In genomic region chr5:75320536-75320935, GRCm38 (mm10) we compare ENCODE assay signal across 16 mouse cellular contexts.
"Had no signal": no experiment of that assay in that cellular context is flagged by ENCODE, and none has a peak within 500 bp of the region (broad histone marks: within the 10 kb centered on the region; RNA-seq: fewer than 3 reads in every experiment).

No protein-coding gene starts in this region.

- H3K4me1 ChIP-seq: lung, embryonic 15.5 days; midbrain, embryonic 13.5 days; midbrain, embryonic 15.5 days; neural tube, embryonic 12.5 days; stomach, embryonic 15.5 days had no signal

- ATAC-seq: lung, postnatal 0 days; midbrain, embryonic 13.5 days; midbrain, embryonic 15.5 days had no signal

- DNase-seq: lung, postnatal 14 days; lung, postnatal 36 days; right cerebral cortex, postnatal 14 days; thymus, adult 2 months; thymus, postnatal 25 days; thymus, postnatal 4 days had no signal

- H3K27ac ChIP-seq: lung, embryonic 15.5 days; macrophage; midbrain, embryonic 13.5 days; midbrain, embryonic 15.5 days; neural tube, embryonic 12.5 days; stomach, embryonic 15.5 days; stomach, postnatal 0 days had no signal

- H3K27me3 ChIP-seq: lung, embryonic 15.5 days; megakaryocyte, embryonic 14.5 days; midbrain, embryonic 13.5 days; midbrain, embryonic 15.5 days; neural tube, embryonic 12.5 days; stomach, embryonic 15.5 days had no signal

- H3K36me3 ChIP-seq: lung, embryonic 15.5 days; midbrain, embryonic 13.5 days; midbrain, embryonic 15.5 days; neural tube, embryonic 12.5 days; stomach, embryonic 15.5 days had no signal

- H3K9me3 ChIP-seq: lung, embryonic 15.5 days; megakaryocyte, embryonic 14.5 days; midbrain, embryonic 13.5 days; midbrain, embryonic 15.5 days; neural tube, embryonic 12.5 days; stomach, embryonic 15.5 days had no signal

- H3K9ac ChIP-seq: lung, embryonic 15.5 days; midbrain, embryonic 13.5 days; midbrain, embryonic 15.5 days; neural tube, embryonic 12.5 days; stomach, embryonic 15.5 days had no signal

- H3K4me3 ChIP-seq: lung, embryonic 15.5 days; megakaryocyte, embryonic 14.5 days; midbrain, embryonic 13.5 days; midbrain, embryonic 15.5 days; neural tube, embryonic 12.5 days; stomach, embryonic 15.5 days had no signal

- H3K4me2 ChIP-seq: lung, embryonic 15.5 days; midbrain, embryonic 11.5 days; midbrain, embryonic 13.5 days; midbrain, embryonic 15.5 days; neural tube, embryonic 12.5 days; stomach, embryonic 15.5 days had no signal
